Comparison of ENCODE assay signal across 18 mouse cellular contexts in genomic region chr11:22540600-22540999, GRCm38 (mm10).
"Had no signal": no experiment of that assay in that cellular context is flagged by ENCODE, and none has a peak within 500 bp of the region (broad histone marks: within the 10 kb centered on the region; RNA-seq: fewer than 3 reads in every experiment).

No protein-coding gene starts in this region.

- H3K4me2 ChIP-seq: limb, embryonic 13.5 days; liver, embryonic 11.5 days; liver, embryonic 15.5 days; lung, embryonic 14.5 days; neural tube, embryonic 13.5 days; stomach, embryonic 15.5 days had no signal

- H3K9ac ChIP-seq: limb, embryonic 13.5 days; liver, embryonic 15.5 days; lung, embryonic 14.5 days; neural tube, embryonic 13.5 days; stomach, embryonic 15.5 days had no signal

- H3K9me3 ChIP-seq: limb, embryonic 13.5 days; liver, embryonic 15.5 days; midbrain, embryonic 10.5 days; neural tube, embryonic 13.5 days; stomach, embryonic 15.5 days had no signal

- H3K4me3 ChIP-seq: limb, embryonic 13.5 days; liver, embryonic 15.5 days; midbrain, embryonic 10.5 days; neural tube, embryonic 13.5 days; stomach, embryonic 15.5 days had no signal

- DNase-seq: kidney, adult 8-10 months; kidney, postnatal 25 days; layer of hippocampus, adult 9-11 months; layer of hippocampus, postnatal 36 days; lung, embryonic 14.5 days; lung, postnatal 10 days; lung, postnatal 4 days; midbrain, embryonic 14.5 days; retina, postnatal 1 day; right cerebral cortex, postnatal 14 days; thymus, adult 2 months; thymus, postnatal 25 days had no signal

- H3K27ac ChIP-seq: limb, embryonic 13.5 days; liver, embryonic 15.5 days; midbrain, embryonic 10.5 days; neural tube, embryonic 13.5 days; stomach, embryonic 15.5 days had no signal

- H3K4me1 ChIP-seq: limb, embryonic 13.5 days; liver, embryonic 15.5 days; midbrain, embryonic 10.5 days; neural tube, embryonic 13.5 days; stomach, embryonic 15.5 days had no signal

- H3K36me3 ChIP-seq: limb, embryonic 13.5 days; liver, embryonic 15.5 days; midbrain, embryonic 10.5 days; neural tube, embryonic 13.5 days; stomach, embryonic 15.5 days had no signal

- H3K27me3 ChIP-seq: limb, embryonic 13.5 days; liver, embryonic 15.5 days; neural tube, embryonic 13.5 days; stomach, embryonic 15.5 days had no signal
